Mouse (Mus musculus) spleen, adult 18-20 months (tissue): ENCODE results near the gene Ranbp6.

Experiments
- DNase-seq, 2 experiments: peaks; one replicate each; pipeline ENCODE4 v3.0.0; 2022; ENCODE audit warnings: mixed read lengths in 2 of 2

Gene Ranbp6

GRCm38 (mm10) chr19:29805917-29806785 is 6.6 kb downstream of the Ranbp6 start, which contains the start of gene 9930021J03Rik:
Gene 9930021J03Rik, minus strand, starts transcription at chr19:29805989.
- DNase-seq = peak; percentile 97 to 98

DNA sequence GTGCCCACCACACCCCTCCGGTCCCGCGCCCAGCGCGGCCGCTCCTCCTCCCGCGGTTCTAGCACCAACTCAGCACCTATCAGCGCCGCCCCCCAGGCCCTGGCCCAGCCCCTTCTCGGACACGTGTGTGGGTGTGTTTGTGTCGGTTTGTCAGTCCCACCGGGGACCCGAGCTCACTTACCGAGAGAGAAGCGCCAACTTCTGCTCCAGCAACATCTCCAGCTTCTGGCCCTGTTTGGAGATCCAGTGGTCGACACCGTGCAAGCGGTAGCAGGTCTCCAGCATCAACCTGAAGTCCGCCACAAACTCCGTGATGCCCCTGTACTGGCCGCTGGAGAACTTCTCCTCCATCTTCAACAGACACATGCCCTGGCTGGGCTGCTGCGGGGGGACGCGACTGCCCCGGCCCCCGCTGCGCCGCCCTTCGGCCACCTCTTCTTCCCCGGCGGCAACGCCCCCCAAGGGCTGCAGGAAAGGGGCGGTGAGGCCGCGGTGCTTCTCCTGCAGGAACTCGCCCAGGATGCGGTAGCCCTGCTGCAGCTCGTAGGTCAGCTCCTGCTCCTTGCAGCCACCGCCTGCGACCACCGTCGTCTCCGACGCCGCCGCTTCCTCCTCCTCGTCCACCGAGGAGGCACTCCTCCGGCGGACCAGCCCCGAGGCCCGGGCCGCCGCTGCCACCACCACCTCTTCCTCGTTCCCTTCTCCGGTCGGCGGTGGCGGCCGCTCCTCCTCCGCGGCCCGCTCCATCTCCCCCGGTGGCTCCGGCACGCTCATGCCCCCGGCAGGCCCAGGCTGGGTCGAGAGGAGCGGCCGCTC is 7.5 kb downstream of the Ranbp6 start:
- DNase-seq = peak; percentile 64 to 71

DNA sequence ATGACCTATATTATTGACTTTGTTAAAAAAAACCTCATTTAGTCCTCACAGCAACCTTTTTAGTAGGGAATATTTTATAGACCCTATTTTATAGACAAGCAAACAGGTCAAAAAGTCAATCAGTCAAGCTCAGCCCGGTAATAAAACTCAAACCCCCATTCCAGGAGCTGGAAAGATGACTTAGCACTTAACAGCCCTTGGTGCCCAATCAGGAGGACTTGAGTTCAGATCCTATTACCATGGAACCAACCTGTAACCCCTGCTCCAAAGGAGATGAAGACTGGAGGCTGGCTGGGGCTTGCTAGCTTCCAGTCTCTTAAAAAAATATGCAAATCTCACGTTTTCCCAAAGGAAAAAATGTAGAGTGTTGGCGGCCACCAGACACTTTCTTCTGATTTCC is 8.8 kb downstream of the Ranbp6 start:
- DNase-seq = no peak

DNA sequence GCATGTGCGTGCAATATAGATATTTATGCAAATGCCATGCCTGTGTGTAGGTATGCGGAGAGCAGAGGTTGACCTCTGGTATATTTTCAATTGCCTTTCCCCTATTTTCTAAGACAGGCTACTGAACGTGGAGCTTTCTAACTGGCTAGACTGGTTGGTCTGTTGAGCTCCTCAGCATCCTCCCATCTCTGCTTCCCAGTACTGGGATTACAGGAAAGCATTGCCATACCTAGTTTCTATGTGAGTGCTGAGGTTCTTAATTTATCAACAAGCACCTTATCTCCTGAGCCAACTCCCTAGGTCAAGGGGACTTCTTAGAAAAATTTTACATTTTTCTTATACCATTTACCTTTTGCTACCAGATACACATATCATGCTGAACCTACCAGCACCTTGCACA is 15.4 kb downstream of the Ranbp6 start:
- no peak for DNase-seq

GRCm38 (mm10) chr19:29787997-29788396 is 24.8 kb downstream of the Ranbp6 start:
- DNase-seq = no peak

GRCm38 (mm10) chr19:29782914-29783313 is 29.9 kb downstream of the Ranbp6 start:
- DNase-seq = no peak
